Mouse (Mus musculus): ENCODE measurements around the gene Tmod1.

- no peak for TF ChIP-seq POLR2A (IDR thresholded peaks at IDR 0.05; ENCODE audit: extremely low read depth, insufficient read depth, low read length)
- no peak for TF ChIP-seq CTCF (IDR thresholded peaks at IDR 0.05; ENCODE audit: extremely low read depth, insufficient read depth, low read length)
Measured at GRCm38 (mm10) chr4:46082555-46082954, 43.8 kb downstream of the Tmod1 start.
